13 mouse cellular contexts compared by ENCODE assay signal in the genomic region with DNA sequence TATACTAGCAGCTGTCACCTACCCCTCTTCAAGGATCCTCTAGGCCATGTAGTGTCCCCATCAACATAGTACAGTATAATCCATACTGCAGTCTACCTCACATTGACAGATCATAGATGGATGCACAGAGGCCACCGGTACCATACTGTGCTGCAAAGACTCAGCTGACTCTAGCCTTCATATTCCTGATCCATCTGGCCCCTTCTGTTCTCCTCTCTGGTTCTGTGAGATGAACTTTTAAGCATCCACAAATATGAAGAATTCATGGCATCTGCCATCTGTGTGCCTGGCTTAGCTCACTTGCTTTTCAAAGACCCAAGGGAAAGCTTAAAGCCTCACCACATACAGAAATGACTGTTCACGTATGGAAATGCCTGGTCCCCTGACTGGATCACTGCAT.
A peak's percentile ranks its signal among the peaks of the same experiment; 100 is the strongest.
DNase-seq lines count a peak whose midpoint lies in the region.
"Had no signal": no experiment of that assay in that cellular context is flagged by ENCODE, and none has a peak within 500 bp of the region (broad histone marks: within the 10 kb centered on the region; RNA-seq: fewer than 3 reads in every experiment).

No protein-coding gene starts in this region.

- peak; percentile 33 for DNase-seq in layer of hippocampus, adult 11-12 months (ENCODE audit: low spot score)
- no peak for DNase-seq in layer of hippocampus, postnatal 25 days (ENCODE audit: extremely low spot score in 1 of 2, low spot score in 1 of 2)
- peak; percentile 12 for DNase-seq in retina, postnatal 1 day
- no peak for DNase-seq in retina, embryonic 14.5 days (ENCODE audit: low spot score)
- DNase-seq in layer of hippocampus, adult 9-11 months = peak; percentile 61
- DNase-seq in kidney, adult 11 months = no peak
- DNase-seq: adrenal gland, postnatal 10 days; cerebellum, adult 11 months; cerebellum, adult 8-10 months; cerebellum, postnatal 14 days; embryo, embryonic 11 days; heart, postnatal 10 days; heart, postnatal 4 days had no signal

Comparison
In these comparisons a context has a peak if more than half of its experiments do, and no peak if none do; other contexts are left out.
1. DNase-seq: peak in layer of hippocampus, adult 11-12 months (single experiment), retina, postnatal 1 day (single experiment) and layer of hippocampus, adult 9-11 months (single experiment); none in layer of hippocampus, postnatal 25 days (0 of 2), retina, embryonic 14.5 days (single experiment) and kidney, adult 11 months (single experiment).